Mouse (Mus musculus): ENCODE data around the gene Med12l. TPM values are rescaled to one million over a fixed set of nuclear protein-coding genes. Genes with fewer than 3 reads are reported as not detected.

Gene Med12l
- polyA plus RNA-seq, 1 experiment from 2014 or later = 5.1 TPM

DNA sequence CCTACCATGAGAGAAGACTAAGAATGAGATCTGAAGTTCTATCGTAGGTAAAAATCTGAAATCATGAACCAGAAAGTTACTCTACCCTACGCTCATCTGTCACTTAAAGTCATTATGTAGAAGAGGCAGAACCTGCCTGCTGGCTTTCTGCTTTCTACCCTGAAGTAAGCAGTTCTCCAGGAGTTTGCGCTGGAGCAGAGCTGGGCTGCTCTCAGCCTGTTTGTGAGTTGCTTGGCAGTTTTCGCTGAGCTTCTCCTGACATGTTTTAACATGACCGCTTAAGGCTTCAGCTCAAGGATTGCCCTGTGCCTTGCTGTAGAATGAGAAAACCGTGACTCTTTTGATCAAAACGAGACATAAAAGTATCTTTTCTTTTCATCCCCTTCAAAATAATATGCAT, 188.5 kb downstream of the Med12l start:
- Histone ChIP-seq H3K36me3 (no peaks in the 10 kb centered on the region), H3K9ac (no peak overlapping the region), H3K4me1 (replicated peaks) (no peaks in the 10 kb centered on the region), H3K4me2 (no peak overlapping the region), H3K27ac (ENCODE audit: poor library complexity, severe bottlenecking) (no peak overlapping the region), H3K9me3 (replicated peaks) (no peaks in the 10 kb centered on the region), H3K27me3 (replicated peaks) (no peaks in the 10 kb centered on the region), H3K4me3 (no peak overlapping the region)
- WGBS = 88% methylated on average over 7 of the region's 7 CpGs
- ATAC-seq (ENCODE audit: insufficient number of reproducible peaks, low FRiP score) = no peak

DNA sequence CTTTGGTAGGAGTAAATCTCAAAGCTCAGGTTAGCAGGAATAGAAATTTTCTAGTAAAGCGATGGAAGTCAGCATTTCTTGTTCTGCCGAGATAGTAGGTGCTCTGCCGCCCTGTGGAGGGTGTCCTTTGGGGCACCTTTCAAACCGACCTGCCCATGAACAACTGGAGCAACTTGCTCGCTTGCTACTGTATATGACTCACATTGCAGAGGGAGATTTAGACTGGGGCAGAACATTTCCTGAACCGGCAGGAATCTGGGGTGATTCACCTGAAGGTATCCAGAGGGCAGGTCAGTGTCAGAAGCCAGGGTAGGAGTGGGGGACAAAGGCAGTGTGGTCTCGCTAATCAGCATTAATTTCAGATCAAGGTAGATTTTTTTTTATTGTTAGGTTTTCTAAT, 189.3 kb downstream of the Med12l start, which contains the start of gene Gpr87:
Gpr87 (minus strand) TSS at position 167 of the 400 bp plus-strand sequence.
- no peak within 1 kb of the TSS for H3K9ac ChIP-seq
- no peak within 1 kb of the TSS for H3K4me3 ChIP-seq
- H3K36me3 ChIP-seq = no peaks in the 10 kb centered on the region
- no peak within 1 kb of the TSS for H3K27ac ChIP-seq (ENCODE audit: poor library complexity, severe bottlenecking)
- H3K4me1 ChIP-seq (replicated peaks) = no peaks in the 10 kb centered on the region
- 82% methylated on average over 7 of the region's 7 CpGs for WGBS
- no peaks in the 10 kb centered on the region for H3K27me3 ChIP-seq (replicated peaks)
- H3K9me3 ChIP-seq (replicated peaks) = no peaks in the 10 kb centered on the region
- H3K4me2 ChIP-seq = no peak within 1 kb of the TSS
- no peak for ATAC-seq (ENCODE audit: insufficient number of reproducible peaks, low FRiP score)

DNA sequence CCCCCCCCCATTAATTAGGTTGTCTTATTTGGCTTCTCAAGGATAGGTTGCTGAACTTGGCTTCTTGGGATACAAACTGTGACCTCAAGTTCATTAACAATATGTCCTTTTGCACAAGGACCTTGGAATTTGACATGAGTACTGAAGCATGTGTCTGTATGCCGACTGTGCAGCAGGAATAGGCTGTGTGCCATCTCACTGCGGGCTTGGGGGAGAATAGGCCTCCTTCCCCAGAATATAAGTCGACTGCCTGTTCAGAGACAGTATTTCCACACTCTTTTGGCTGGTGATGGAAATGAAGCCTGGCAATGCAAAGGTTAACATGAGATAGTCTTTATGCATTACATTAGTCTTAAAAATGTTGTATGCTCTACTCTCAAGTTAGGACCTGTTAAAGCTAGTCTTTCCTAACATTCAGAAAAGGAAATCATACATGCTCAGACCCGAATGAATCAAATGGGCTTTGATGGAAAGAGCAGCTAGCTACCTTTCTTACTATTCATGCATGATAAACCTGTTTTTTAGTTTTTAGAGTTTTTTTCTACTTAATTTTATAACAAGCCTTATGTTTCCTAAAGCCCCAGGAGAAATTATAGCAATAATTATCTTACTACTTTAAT, 191.8 kb downstream of the Med12l start:
- H3K36me3 ChIP-seq = no peaks in the 10 kb centered on the region
- no peak overlapping the region for H3K4me2 ChIP-seq
- no peak overlapping the region for H3K4me3 ChIP-seq
- H3K27ac ChIP-seq (ENCODE audit: poor library complexity, severe bottlenecking) = no peak overlapping the region
- no peaks in the 10 kb centered on the region for H3K27me3 ChIP-seq (replicated peaks)
- no peaks in the 10 kb centered on the region for H3K4me1 ChIP-seq (replicated peaks)
- H3K9me3 ChIP-seq (replicated peaks) = no peaks in the 10 kb centered on the region
- no peak for ATAC-seq (ENCODE audit: insufficient number of reproducible peaks, low FRiP score)
- H3K9ac ChIP-seq = no peak overlapping the region
- whole genome bisulfite sequencing = 78% methylated on average over 4 of the region's 4 CpGs

DNA sequence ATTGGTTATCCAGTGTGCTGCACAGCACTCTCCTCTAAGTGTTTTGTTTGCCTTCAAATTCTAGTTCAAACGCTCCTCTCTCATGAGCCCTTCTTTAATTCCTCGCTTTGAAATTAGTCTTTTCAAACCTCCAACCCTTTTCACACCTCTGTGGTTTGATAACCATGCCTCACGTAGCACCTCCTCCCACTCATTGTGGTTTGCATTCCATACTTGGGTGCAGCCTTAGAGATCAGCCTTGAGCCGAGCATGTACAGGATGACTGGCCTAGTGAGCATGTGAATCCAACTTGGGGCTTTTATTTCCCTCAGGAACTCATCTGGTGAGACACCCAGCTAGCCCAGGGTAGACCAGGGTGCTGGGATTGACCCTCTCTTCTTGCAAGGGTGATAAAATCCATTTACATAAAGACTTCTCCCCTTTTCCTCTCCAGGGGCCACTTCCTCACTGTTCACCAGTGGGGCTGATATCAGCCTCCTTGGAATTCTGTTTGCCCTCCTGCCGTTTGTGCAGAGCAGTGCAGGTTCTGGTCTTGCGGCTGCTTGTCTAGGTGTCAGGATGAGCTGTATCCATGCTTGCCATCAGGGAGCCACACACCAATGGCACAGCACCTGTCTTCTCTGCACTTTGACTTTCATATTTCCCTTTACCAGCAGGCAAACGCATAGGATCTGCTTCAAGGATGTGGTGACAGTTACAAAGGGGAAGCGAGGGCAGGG, 198.3 kb downstream of the Med12l start:
- H3K4me2 ChIP-seq = no peak overlapping the region
- peaks cover 34% of the 10 kb centered on the region for H3K4me1 ChIP-seq (replicated peaks)
- H3K36me3 ChIP-seq = no peaks in the 10 kb centered on the region
- no peaks in the 10 kb centered on the region for H3K9me3 ChIP-seq (replicated peaks)
- no peak overlapping the region for H3K4me3 ChIP-seq
- H3K27ac ChIP-seq (ENCODE audit: poor library complexity, severe bottlenecking) = peak overlapping the region; percentile 77; the same call in 1 of the 2 replicates
- H3K27me3 ChIP-seq (replicated peaks) = no peaks in the 10 kb centered on the region
- ATAC-seq (ENCODE audit: insufficient number of reproducible peaks, low FRiP score) = no peak; the same call in 1 of the 2 replicates
- 40% methylated on average over 8 of the region's 8 CpGs for WGBS
- H3K9ac ChIP-seq = no peak overlapping the region

DNA sequence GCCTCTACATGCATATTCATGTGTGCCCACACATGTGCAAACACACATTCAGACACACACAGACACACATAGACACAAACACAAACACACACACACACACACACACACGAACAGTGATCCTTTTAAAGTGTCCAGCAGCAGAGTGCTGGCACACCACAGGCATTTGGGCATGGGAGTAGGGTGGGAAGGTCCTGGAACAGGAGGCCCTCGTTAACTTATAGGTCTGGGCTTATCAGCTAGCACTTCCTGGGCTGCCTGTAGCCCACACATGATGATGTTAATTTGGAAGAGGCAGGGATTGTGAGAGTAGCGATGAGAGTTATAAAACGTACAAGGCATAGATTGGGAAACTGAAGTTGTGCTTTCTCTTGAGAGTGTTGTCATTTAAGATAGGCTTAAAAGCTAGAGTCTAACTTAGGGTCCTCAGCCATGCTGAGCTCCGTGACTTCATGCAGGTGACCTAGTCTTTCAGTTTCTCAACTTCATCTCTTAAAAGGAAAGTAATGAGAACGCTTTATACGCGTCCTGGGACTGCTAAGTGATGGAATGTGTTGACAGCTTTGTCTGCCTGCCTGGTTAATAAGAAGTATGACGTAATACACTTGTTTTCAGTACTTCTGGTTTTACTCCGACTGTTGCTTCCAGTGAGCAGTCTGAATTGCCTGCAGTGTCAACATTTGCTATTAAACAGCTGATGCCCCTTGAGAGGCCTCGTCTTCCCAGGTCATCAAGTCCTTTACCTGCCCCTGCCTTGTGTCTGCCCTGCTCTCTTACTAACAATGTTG, 199.3 kb downstream of the Med12l start:
- Histone ChIP-seq H3K4me2 (peak overlapping the region; percentile 38), H3K4me3 (no peak overlapping the region), H3K9me3 (replicated peaks) (no peaks in the 10 kb centered on the region), H3K27ac (ENCODE audit: poor library complexity, severe bottlenecking) (peak overlapping the region; percentile 77), H3K4me1 (replicated peaks) (peaks cover 34% of the 10 kb centered on the region), H3K27me3 (replicated peaks) (no peaks in the 10 kb centered on the region), H3K36me3 (no peaks in the 10 kb centered on the region), H3K9ac (no peak overlapping the region)
- ATAC-seq (ENCODE audit: insufficient number of reproducible peaks, low FRiP score) = peak; percentile 58; the same call in 1 of the 2 replicates
- WGBS = 19% methylated on average over 11 of the region's 11 CpGs

DNA sequence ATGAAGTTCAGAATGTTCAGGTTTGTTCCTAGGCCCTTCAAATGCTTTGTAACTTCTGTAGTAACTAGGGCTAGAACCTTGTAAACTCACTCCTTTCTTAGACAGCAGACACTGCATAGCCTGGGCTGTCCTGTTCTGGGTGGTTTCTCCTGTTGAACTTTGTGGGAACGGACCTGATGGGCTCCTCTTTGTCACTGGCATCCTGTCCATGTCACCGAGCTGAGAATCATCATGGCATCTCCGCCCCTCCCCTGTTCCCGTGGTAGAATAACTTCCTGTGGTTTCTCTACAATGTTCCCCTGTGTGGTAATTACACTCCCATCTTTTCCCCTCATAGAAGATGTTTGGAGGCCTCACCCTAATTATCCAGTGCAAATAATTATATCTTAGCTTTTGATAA, 200.3 kb downstream of the Med12l start:
- H3K36me3 ChIP-seq = no peaks in the 10 kb centered on the region
- H3K4me1 ChIP-seq (replicated peaks) = peaks cover 34% of the 10 kb centered on the region
- 68% methylated on average over 4 of the region's 4 CpGs for WGBS
- H3K27me3 ChIP-seq (replicated peaks) = no peaks in the 10 kb centered on the region
- H3K27ac ChIP-seq (ENCODE audit: poor library complexity, severe bottlenecking) = peak overlapping the region; percentile 77; the same call in 1 of the 2 replicates
- H3K4me3 ChIP-seq = no peak overlapping the region
- no peak overlapping the region for H3K4me2 ChIP-seq
- no peaks in the 10 kb centered on the region for H3K9me3 ChIP-seq (replicated peaks)
- ATAC-seq (ENCODE audit: insufficient number of reproducible peaks, low FRiP score) = no peak
- H3K9ac ChIP-seq = no peak overlapping the region

DNA sequence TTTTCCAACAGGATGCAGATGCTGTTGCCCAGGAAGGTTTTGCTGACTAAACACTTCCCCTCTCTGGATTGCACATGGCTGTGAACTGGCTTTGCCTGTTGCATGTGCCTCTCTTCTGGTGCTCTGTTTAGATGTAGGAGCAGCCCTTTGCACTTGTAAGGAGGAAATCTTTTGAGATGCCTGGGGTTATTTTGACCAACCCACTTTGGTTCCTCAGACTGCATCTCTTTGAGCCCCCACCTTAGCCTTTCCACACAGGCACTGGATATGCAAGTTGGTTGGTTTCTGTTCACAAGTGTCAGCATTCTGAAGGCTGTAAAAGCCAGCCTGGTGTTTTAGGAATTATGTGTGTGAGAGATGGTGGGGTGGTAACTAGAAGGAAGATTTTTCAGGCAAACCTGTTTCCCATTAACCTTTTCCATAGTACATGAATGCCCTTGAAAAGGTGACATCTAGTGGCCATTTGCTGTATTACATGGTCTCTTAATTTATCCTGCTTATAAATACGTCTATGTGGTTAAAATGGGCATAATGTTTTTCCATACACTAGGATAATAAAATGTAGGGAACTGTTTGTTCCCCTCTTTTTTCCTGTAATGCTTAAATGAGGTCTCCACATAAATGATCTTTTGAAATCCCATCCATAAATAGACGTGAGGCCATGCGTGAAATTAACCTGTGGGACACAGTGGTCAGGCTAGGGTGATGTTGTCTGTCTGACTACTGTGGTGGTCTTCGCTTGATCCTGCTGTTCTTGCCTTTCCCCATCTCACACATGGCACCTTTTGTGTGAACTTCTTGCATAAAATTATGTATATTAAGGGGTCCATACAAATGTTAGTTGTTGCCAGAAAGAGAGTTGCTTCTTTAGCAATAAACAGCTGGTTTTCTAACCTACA, 203.3 kb downstream of the Med12l start:
- peaks cover 21% of the 10 kb centered on the region for H3K4me1 ChIP-seq (replicated peaks)
- 67% methylated on average over 4 of the region's 4 CpGs for WGBS
- no peaks in the 10 kb centered on the region for H3K27me3 ChIP-seq (replicated peaks)
- no peak overlapping the region for H3K4me3 ChIP-seq
- H3K36me3 ChIP-seq = no peaks in the 10 kb centered on the region
- no peak for ATAC-seq (ENCODE audit: insufficient number of reproducible peaks, low FRiP score)
- H3K9ac ChIP-seq = no peak overlapping the region
- H3K27ac ChIP-seq (ENCODE audit: poor library complexity, severe bottlenecking) = no peak overlapping the region
- no peaks in the 10 kb centered on the region for H3K9me3 ChIP-seq (replicated peaks)
- H3K4me2 ChIP-seq = no peak overlapping the region

DNA sequence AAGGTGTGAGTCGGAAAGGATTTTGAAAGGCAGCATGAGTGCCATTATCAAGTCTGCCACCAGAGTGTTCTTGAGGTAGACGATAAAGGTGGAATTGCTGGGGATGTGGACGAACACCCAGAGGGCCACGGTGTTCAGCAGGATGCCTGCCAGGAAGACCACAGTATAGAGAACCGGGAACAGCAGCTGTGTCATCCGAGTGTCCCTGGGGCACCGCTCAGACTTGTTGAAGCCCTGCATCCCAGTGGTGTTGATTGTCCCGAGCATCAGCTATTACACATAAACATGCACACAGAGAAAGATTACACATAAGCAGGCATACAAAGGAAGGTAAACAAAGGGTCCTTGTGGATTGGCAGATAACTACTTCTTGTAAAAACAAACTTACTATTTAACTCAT, 204.5 kb downstream of the Med12l start:
- H3K4me2 ChIP-seq = no peak overlapping the region
- H3K36me3 ChIP-seq = no peaks in the 10 kb centered on the region
- H3K9me3 ChIP-seq (replicated peaks) = no peaks in the 10 kb centered on the region
- no peak for ATAC-seq (ENCODE audit: insufficient number of reproducible peaks, low FRiP score)
- H3K27me3 ChIP-seq (replicated peaks) = no peaks in the 10 kb centered on the region
- no peak overlapping the region for H3K27ac ChIP-seq (ENCODE audit: poor library complexity, severe bottlenecking)
- H3K9ac ChIP-seq = no peak overlapping the region
- WGBS = 70% methylated on average over 8 of the region's 8 CpGs
- H3K4me3 ChIP-seq = no peak overlapping the region
- H3K4me1 ChIP-seq (replicated peaks) = peaks cover 9% of the 10 kb centered on the region

DNA sequence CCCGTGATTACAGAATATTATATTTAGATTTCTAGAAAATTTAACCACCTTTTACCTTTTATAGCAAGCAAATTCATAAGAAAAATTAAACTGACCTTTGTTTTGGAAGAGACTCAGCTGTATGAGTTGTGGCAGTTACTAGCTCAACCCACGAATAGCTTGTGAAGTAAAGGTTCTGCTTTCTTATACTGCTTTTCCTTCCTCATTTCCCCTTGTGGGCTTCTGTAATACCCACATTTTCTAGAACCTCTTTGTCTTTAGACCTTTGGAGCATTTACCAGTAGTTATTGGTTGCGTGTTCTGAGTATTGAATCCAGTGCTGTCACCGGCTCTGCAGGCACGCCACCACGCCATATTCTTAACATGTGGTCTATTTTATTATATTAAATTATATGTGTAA, 205.1 kb downstream of the Med12l start, which contains the start of gene P2ry13:
P2ry13 (minus strand) TSS at position 156 of the 400 bp plus-strand sequence.
- peaks cover 3% of the 10 kb centered on the region for H3K4me1 ChIP-seq (replicated peaks)
- H3K27ac ChIP-seq (ENCODE audit: poor library complexity, severe bottlenecking) = no peak within 1 kb of the TSS
- H3K4me3 ChIP-seq = no peak within 1 kb of the TSS
- H3K27me3 ChIP-seq (replicated peaks) = no peaks in the 10 kb centered on the region
- no peaks in the 10 kb centered on the region for H3K9me3 ChIP-seq (replicated peaks)
- ATAC-seq (ENCODE audit: insufficient number of reproducible peaks, low FRiP score) = no peak
- WGBS = 86% methylated on average over 6 of the region's 6 CpGs
- H3K4me2 ChIP-seq = no peak within 1 kb of the TSS
- no peaks in the 10 kb centered on the region for H3K36me3 ChIP-seq
- no peak within 1 kb of the TSS for H3K9ac ChIP-seq

DNA sequence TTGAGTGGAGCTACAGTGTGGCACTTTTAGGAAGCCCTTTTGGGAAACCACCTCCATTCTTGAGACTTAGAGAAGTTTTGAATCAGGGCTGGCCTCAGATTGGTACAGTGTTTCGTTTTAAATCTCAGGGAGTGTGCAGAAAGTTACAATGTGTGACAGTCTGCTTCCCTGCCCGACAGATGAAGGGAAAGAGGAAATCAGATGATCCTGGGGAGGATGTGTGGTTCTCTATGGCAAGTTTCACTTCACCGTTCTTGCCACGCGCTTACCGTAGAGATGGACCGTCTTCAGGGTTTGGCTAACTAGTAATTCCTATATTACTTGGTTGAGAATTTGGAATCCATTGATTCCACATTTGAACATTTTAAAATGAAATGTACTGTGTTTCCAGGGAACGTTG, 206.2 kb downstream of the Med12l start:
- no peak overlapping the region for H3K4me2 ChIP-seq
- 86% methylated on average over 8 of the region's 8 CpGs for WGBS
- no peak overlapping the region for H3K4me3 ChIP-seq
- no peaks in the 10 kb centered on the region for H3K27me3 ChIP-seq (replicated peaks)
- no peak for ATAC-seq (ENCODE audit: insufficient number of reproducible peaks, low FRiP score)
- H3K27ac ChIP-seq (ENCODE audit: poor library complexity, severe bottlenecking) = no peak overlapping the region
- no peak overlapping the region for H3K9ac ChIP-seq
- H3K4me1 ChIP-seq (replicated peaks) = no peaks in the 10 kb centered on the region; the same call in 1 of the 2 replicates
- no peaks in the 10 kb centered on the region for H3K36me3 ChIP-seq
- H3K9me3 ChIP-seq (replicated peaks) = no peaks in the 10 kb centered on the region
